Mouse (Mus musculus) lung, postnatal 0 days (tissue): ENCODE measurements at regions not wholly inside any gene's neighbourhood (a gene's known extent, or its start where the extent isn't known, plus 50 kb on each side); places are given as distances from the start of the nearest gene placed in this dataset.

Experiments used
- CTCF ChIP-seq: IDR thresholded peaks from 2 replicates; pipeline ENCODE4 v1.5.1; 2016; ENCODE audit warnings: antibody characterized with exemption, mild to moderate bottlenecking
- EP300 ChIP-seq: IDR thresholded peaks from 2 replicates; pipeline ENCODE4 v1.6.1; 2016; ENCODE audit warnings: antibody characterized with exemption, mild to moderate bottlenecking, control low read depth

- TF ChIP-seq CTCF: no peak
- TF ChIP-seq EP300: no peak
Measured at GRCm38 (mm10) chr7:136150196-136150595, 434.0 kb upstream of the Mki67 start.
